Mouse (Mus musculus): Measurements from ENCODE around the gene Usp10. TPM values are rescaled to one million over a fixed set of nuclear protein-coding genes. Genes with fewer than 3 reads are reported as not detected.

Gene Usp10
- total and polyA plus RNA-seq, 3 experiments: 80.0 to 161 (median 152) TPM

GRCm38 (mm10) chr8:119964859-119965258, 54.7 kb downstream of the Usp10 start:
- no peak overlapping the region for H3K4me3 ChIP-seq (replicated peaks in 1 of 3; ENCODE audit: low read depth in 2 of 3, low read length in 2 of 3, poor library complexity in 1 of 3)
- no peak for DNase-seq (ENCODE audit: extremely low read depth)

DNA sequence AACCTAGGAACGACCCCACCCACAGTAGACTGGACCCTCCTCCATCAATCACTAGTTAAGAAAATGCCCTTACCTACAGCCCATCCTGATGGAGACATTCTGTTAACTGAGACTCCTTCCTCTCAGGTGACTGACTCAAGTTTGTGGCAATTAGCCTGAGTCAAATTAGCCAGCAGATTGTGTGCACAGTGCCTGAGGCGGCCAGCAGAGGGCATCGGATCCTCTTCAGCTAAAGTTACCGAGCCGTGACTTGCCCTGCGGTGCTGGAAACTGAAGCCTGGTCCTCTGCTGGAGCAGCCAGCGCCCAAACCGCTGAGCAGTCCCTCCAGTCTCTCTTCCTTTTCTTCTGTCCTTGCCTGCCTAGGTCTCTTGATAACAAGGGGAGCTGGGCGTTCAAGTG, 57.3 kb downstream of the Usp10 start:
- dilution Hi-C loops (cut with MboI; ENCODE audit: extremely low pct_ligation_motif_present, extremely low pct_unique_long_range_greater_than_20kb, low sequenced_read_pairs) (no loop called here), in situ Hi-C loops (cut with MboI; ENCODE audit: low pct_ligation_motif_present, low pct_unique_long_range_greater_than_20kb, low sequenced_read_pairs) (no loop called here)
- H3K4me3 ChIP-seq (replicated peaks in 1 of 3; ENCODE audit: low read depth in 2 of 3, low read length in 2 of 3, poor library complexity in 1 of 3): no peak overlapping the region
- no peaks in the 10 kb centered on the region for H3K36me3 ChIP-seq (replicated peaks in 1 of 2; ENCODE audit: control insufficient read depth in 1 of 2, insufficient read depth in 1 of 2, low read length in 1 of 2)
- DNase-seq (ENCODE audit: extremely low read depth): no peak
- peaks cover 13% of the 10 kb centered on the region for H3K9me3 ChIP-seq (replicated peaks; ENCODE audit: low read length)
- no peaks in the 10 kb centered on the region for H3K79me2 ChIP-seq (replicated peaks; ENCODE audit: control insufficient read depth, extremely low read depth, insufficient read depth, poor library complexity, severe bottlenecking)
- H3K4me2 ChIP-seq (ENCODE audit: insufficient read depth, low read depth, poor library complexity, severe bottlenecking): no peak overlapping the region
- no peaks in the 10 kb centered on the region for H3K4me1 ChIP-seq (ENCODE audit: control insufficient read depth in 1 of 2, insufficient read depth in 2 of 2)
- H3K27ac ChIP-seq (ENCODE audit: insufficient read depth, low read depth): no peak overlapping the region
- no peak overlapping the region for H3K9ac ChIP-seq (ENCODE audit: insufficient read depth, low read depth)
- TF ChIP-seq CTCF (conservative IDR thresholded peaks at IDR 0.05 in 1 of 2, IDR thresholded peaks at IDR 0.05 in 1 of 2; ENCODE audit: low read depth in 2 of 2, low read length in 2 of 2): peak in 1 of 2 experiments; percentile 18; a peak in 1 of 4 replicates
- TF ChIP-seq JUND (conservative IDR thresholded peaks at IDR 0.05; ENCODE audit: low read depth, low read length): no peak
- H3K27me3 ChIP-seq (replicated peaks): peaks cover 3% of the 10 kb centered on the region

More at GRCm38 (mm10) chr8:119964859-119965258, 54.7 kb downstream of the Usp10 start:
- no peaks in the 10 kb centered on the region for H3K36me3 ChIP-seq (replicated peaks in 1 of 2; ENCODE audit: control insufficient read depth in 1 of 2, insufficient read depth in 1 of 2, low read length in 1 of 2)
- in situ Hi-C loops (cut with MboI; ENCODE audit: low pct_ligation_motif_present, low pct_unique_long_range_greater_than_20kb, low sequenced_read_pairs): no loop called here
- no peak overlapping the region for H3K4me2 ChIP-seq (ENCODE audit: insufficient read depth, low read depth, poor library complexity, severe bottlenecking)
- H3K27me3 ChIP-seq (replicated peaks): no peaks in the 10 kb centered on the region
- dilution Hi-C loops (cut with MboI; ENCODE audit: extremely low pct_ligation_motif_present, extremely low pct_unique_long_range_greater_than_20kb, low sequenced_read_pairs): no loop called here
- H3K4me1 ChIP-seq (ENCODE audit: control insufficient read depth in 1 of 2, insufficient read depth in 2 of 2): no peaks in the 10 kb centered on the region
- H3K79me2 ChIP-seq (replicated peaks; ENCODE audit: control insufficient read depth, extremely low read depth, insufficient read depth, poor library complexity, severe bottlenecking): no peaks in the 10 kb centered on the region
- no peak for TF ChIP-seq TCF12 (IDR thresholded peaks at IDR 0.05; ENCODE audit: low read depth, low read length)
- TF ChIP-seq HCFC1 (IDR thresholded peaks at IDR 0.05; ENCODE audit: low read depth, low read length): no peak
- H3K9ac ChIP-seq (ENCODE audit: insufficient read depth, low read depth): no peak overlapping the region
- H3K9me3 ChIP-seq (replicated peaks; ENCODE audit: low read length): peaks cover 13% of the 10 kb centered on the region
- H3K27ac ChIP-seq (ENCODE audit: insufficient read depth, low read depth): no peak overlapping the region

DNA sequence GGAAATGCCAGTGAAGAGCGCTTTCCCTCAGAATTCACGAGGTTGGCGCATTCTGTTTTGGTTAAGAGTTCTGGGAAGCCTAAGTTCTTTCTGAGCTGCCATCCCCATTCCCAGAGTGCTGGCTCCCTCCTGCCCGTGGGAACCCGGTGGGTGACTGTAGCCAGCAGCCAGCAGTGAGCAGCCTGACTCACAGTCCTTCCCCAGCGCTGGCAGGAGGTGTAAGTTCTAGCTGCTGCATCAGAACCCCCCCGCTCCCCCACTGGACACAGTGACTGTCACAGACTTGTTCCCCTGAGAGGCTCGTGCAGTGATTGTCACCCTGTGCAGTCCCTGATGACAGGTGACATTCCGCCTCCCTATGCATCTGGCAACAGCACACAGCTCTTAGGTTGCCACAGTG, 60.0 kb downstream of the Usp10 start:
- no peaks in the 10 kb centered on the region for H3K79me2 ChIP-seq (replicated peaks; ENCODE audit: control insufficient read depth, extremely low read depth, insufficient read depth, poor library complexity, severe bottlenecking)
- no peak overlapping the region for H3K4me2 ChIP-seq (ENCODE audit: insufficient read depth, low read depth, poor library complexity, severe bottlenecking)
- no peak overlapping the region for H3K27ac ChIP-seq (ENCODE audit: insufficient read depth, low read depth)
- in situ Hi-C loops (cut with MboI; ENCODE audit: low pct_ligation_motif_present, low pct_unique_long_range_greater_than_20kb, low sequenced_read_pairs): no loop called here
- no peaks in the 10 kb centered on the region for H3K4me1 ChIP-seq (ENCODE audit: control insufficient read depth in 1 of 2, insufficient read depth in 2 of 2)
- H3K27me3 ChIP-seq (replicated peaks): peaks cover 5% of the 10 kb centered on the region
- dilution Hi-C loops (cut with MboI; ENCODE audit: extremely low pct_ligation_motif_present, extremely low pct_unique_long_range_greater_than_20kb, low sequenced_read_pairs): no loop called here
- no peaks in the 10 kb centered on the region for H3K36me3 ChIP-seq (replicated peaks in 1 of 2; ENCODE audit: control insufficient read depth in 1 of 2, insufficient read depth in 1 of 2, low read length in 1 of 2)
- no peak for DNase-seq (ENCODE audit: extremely low read depth)
- TF ChIP-seq POLR2AphosphoS2 (IDR thresholded peaks at IDR 0.05; ENCODE audit: low read depth, low read length) (no peak), MYC (IDR thresholded peaks at IDR 0.05; ENCODE audit: low read depth, low read length) (no peak), TCF12 (IDR thresholded peaks at IDR 0.05; ENCODE audit: low read depth, low read length) (no peak), MAZ (IDR thresholded peaks at IDR 0.05; ENCODE audit: low read depth, low read length) (no peak), MEF2A (IDR thresholded peaks at IDR 0.05; ENCODE audit: borderline replicate concordance, low read depth, low read length) (no peak), MAFK (IDR thresholded peaks at IDR 0.05; ENCODE audit: insufficient replicate concordance, low read length) (no peak), PAX5 (IDR thresholded peaks at IDR 0.05; ENCODE audit: low read length) (no peak), HCFC1 (IDR thresholded peaks at IDR 0.05; ENCODE audit: low read depth, low read length) (no peak), SIN3A (IDR thresholded peaks at IDR 0.05; ENCODE audit: low read length) (no peak), CHD2 (IDR thresholded peaks at IDR 0.05; ENCODE audit: low read length) (no peak), ZMIZ1 (IDR thresholded peaks at IDR 0.05; ENCODE audit: low read depth, low read length) (no peak), JUN (IDR thresholded peaks at IDR 0.05; ENCODE audit: insufficient read depth, low read depth, low read length) (no peak)
- H3K4me3 ChIP-seq (replicated peaks in 1 of 3; ENCODE audit: low read depth in 2 of 3, low read length in 2 of 3, poor library complexity in 1 of 3): no peak overlapping the region
- H3K9ac ChIP-seq (ENCODE audit: insufficient read depth, low read depth): no peak overlapping the region
- peaks cover 13% of the 10 kb centered on the region for H3K9me3 ChIP-seq (replicated peaks; ENCODE audit: low read length)

Measured in CH12.LX (cell line).